Mouse (Mus musculus) heart, embryonic 11.5 days (tissue): ENCODE measurements around the gene Mdga1. TPM values are rescaled to one million over a fixed set of nuclear protein-coding genes. Genes with fewer than 3 reads are reported as not detected.

Experiments
- ATAC-seq: fragments of 200-750 bp; cut with Nextera tagmentation; replicated peaks from 2 replicates; pipeline ENCODE4 v1.8.0; 2017; ENCODE audit warnings: moderate library complexity; ENCODE audit not compliant: insufficient number of reproducible peaks, low FRiP score, low TSS enrichment
- H3K27ac ChIP-seq: fragments of 300-500 bp; sonication (generic); 2 replicates; pipeline ENCODE4 v1.5.1; 2014; ENCODE audit warnings: mild to moderate bottlenecking, low read depth, low read length
- H3K27me3 ChIP-seq: fragments of 300-500 bp; sonication (generic); 2 replicates; pipeline ENCODE4 v1.6.1; 2014; ENCODE audit warnings: mild to moderate bottlenecking, low read length, mixed read lengths; ENCODE audit not compliant: control insufficient read depth, insufficient read depth
- H3K36me3 ChIP-seq: fragments of 300-500 bp; sonication (generic); 2 replicates; pipeline ENCODE4 v1.6.1; 2014; ENCODE audit warnings: mild to moderate bottlenecking, low read length, moderate library complexity, mixed read lengths; ENCODE audit not compliant: control insufficient read depth, insufficient read depth
- H3K4me1 ChIP-seq: fragments of 300-500 bp; sonication (generic); 2 replicates; pipeline ENCODE4 v1.6.1; 2014; ENCODE audit warnings: low read length; ENCODE audit not compliant: control insufficient read depth, insufficient read depth
- H3K4me2 ChIP-seq: fragments of 300-500 bp; sonication (generic); 2 replicates; pipeline ENCODE4 v1.6.1; 2014; ENCODE audit warnings: mild to moderate bottlenecking, moderate library complexity
- H3K4me3 ChIP-seq: fragments of 300-500 bp; sonication (generic); 2 replicates; pipeline ENCODE4 v1.5.1; 2014; ENCODE audit warnings: low read depth, low read length
- H3K9ac ChIP-seq: fragments of 300-500 bp; sonication (generic); 2 replicates; pipeline ENCODE4 v1.6.1; 2014; ENCODE audit warnings: mild to moderate bottlenecking, low read depth, low read length, moderate library complexity
- H3K9me3 ChIP-seq: fragments of 300-500 bp; sonication (generic); replicated peaks from 2 replicates; pipeline ENCODE4 v1.6.1; 2016; ENCODE audit warnings: low read length; ENCODE audit not compliant: control insufficient read depth
- WGBS: fragments of 180-500 bp; shearing (Covaris S2); extraction: QIAGEN DNeasy Blood & Tissue Kit; methylation state at CpG from one replicate; pipeline ENCODE4 v1.1.7; 2014; ENCODE audit not compliant: insufficient replicate concordance; 5-methylcytosine and 5-hydroxymethylcytosine counted together
- polyA plus RNA-seq: library from polyadenylated mRNA; unstranded; fragments of >200 nt; fragmentation: Nextera tagmentation; extraction: Ambion mirVana; gene quantifications from 2 replicates; pipeline ENCODE4 v1.2.1, GENCODE M21; 2014

Gene Mdga1
- polyA plus RNA-seq, 1 experiment from 2014 or later, result 1.7 TPM

DNA sequence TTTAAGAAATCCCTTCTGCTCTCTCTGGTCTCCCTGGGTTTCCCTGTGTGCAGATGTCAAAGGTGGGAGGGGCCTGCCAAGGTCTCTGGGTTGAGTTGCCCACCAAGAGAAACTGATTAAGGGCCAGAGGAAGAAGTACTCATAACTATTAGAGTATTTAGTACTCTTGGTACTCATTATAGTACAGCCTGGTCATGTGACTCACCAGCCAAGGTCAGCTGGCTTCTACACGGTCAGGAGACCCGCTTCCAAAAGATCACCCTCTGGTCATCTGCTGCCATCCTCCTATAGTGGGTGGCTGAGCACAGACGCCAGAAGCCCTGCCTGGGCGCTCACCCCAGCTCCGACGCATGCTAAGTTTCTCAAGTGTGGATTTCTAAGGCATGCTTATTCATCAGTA lies 124.9 kb downstream of the Mdga1 start:
- H3K4me1 ChIP-seq, result peaks cover 2% of the 10 kb centered on the region; the same call in 1 of the 2 replicates
- H3K9me3 ChIP-seq, result no peaks in the 10 kb centered on the region
- H3K4me2 ChIP-seq, result no peak overlapping the region
- H3K4me3 ChIP-seq, result no peak overlapping the region
- no peak for ATAC-seq
- 78% methylated on average over 6 of the region's 6 CpGs for WGBS
- H3K27me3 ChIP-seq, result 0 out of 2 replicates have a peak, but pooled peaks cover 7% of the 10 kb centered on the region
- H3K36me3 ChIP-seq, result no peaks in the 10 kb centered on the region
- H3K27ac ChIP-seq, result no peak overlapping the region
- no peak overlapping the region for H3K9ac ChIP-seq

DNA sequence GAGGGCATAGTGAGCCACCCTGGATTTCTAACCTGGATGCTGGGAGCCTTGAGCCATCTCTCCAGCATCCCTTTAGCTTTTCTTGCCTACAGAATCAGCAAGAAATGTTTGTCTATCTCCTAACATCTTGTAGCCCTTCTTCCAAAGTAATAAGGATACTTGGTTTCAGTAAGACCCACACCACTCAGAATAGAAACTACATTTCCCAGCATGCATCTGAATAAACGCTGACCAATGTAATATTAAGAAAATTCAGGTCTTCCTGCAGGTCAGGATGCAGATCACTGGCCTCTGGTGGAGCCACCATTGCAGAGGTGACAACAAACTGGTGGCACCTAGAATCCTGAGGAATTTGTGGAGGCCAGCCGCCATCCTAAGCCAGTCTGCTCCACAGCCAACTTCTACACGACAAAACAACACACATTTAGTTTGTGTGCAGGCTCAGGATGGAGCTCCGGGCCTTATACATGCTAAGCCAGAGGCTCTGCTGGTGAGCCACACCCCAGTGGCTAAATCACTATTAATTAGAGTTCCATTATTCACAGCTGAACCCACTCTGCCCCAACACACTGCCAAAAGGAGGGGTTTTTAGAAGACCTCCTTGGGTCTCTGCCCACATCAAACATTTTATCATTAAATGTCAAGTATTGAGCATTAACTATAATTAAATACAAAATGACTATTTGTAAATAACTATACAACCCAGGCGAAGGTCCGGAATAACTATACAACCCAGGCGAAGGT lies 126.3 kb downstream of the Mdga1 start:
- Histone ChIP-seq H3K27me3 (0 out of 2 replicates have a peak, but pooled peaks cover 7% of the 10 kb centered on the region), H3K4me1 (peaks cover 2% of the 10 kb centered on the region; the same call in 1 of the 2 replicates), H3K4me3 (no peak overlapping the region), H3K27ac (no peak overlapping the region), H3K36me3 (no peaks in the 10 kb centered on the region), H3K4me2 (no peak overlapping the region), H3K9me3 (no peaks in the 10 kb centered on the region), H3K9ac (no peak overlapping the region)
- WGBS, result 84% methylated on average over 7 of the region's 7 CpGs
- ATAC-seq, result no peak

DNA sequence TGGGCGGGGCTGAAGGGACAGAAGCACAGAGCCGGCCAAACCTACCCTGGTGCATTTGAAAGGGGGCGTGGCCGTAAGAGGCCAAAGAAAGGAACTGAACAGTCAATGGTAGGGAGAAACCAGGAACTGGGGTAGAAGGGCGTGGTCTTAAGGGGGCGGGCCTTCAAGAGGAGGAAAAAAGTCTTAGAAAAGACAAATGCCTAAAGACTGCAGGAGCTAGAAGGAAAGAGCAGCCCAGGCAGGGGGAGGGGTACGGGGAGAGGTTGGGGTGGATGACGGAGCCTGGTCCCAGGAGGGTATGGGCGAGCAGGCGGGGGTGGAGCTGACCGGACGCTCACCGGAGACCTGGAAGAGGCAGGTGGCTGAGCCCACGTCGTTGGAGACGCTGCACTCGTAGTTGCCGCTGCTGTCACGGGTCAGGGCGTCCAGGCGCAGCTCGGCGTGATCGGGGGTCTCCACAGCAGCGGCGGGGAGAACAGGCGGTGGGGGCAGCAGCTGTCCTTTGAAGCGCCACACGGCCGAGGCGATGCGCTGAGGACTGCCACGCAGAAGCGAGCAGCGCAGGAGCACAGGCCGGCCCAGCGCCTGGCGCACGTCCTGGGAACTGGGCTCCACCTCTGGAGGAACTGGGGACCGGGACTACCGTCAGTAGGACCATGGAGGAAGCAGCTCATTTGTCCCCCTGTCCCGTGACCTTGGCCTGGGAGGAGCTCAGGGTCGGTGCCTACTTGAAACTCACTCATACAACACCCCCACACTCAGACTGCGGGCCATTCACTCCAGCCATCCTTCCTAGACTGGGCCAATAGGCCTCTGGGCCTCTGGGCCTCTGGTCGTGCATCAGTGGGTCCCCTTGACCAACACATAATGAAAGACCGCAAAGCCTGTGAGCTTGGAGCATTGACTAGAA lies 127.9 kb downstream of the Mdga1 start:
- Histone ChIP-seq H3K4me3 (peak overlapping the region; percentile 55), H3K27me3 (0 out of 2 replicates have a peak, but pooled peaks cover 7% of the 10 kb centered on the region), H3K9me3 (no peaks in the 10 kb centered on the region), H3K9ac (peak overlapping the region; percentile 69), H3K4me1 (peaks cover 10% of the 10 kb centered on the region), H3K27ac (no peak overlapping the region), H3K4me2 (peak overlapping the region; percentile 92), H3K36me3 (no peaks in the 10 kb centered on the region)
- WGBS, result 5% methylated on average over 46 of the region's 46 CpGs
- peak; percentile 56 for ATAC-seq

DNA sequence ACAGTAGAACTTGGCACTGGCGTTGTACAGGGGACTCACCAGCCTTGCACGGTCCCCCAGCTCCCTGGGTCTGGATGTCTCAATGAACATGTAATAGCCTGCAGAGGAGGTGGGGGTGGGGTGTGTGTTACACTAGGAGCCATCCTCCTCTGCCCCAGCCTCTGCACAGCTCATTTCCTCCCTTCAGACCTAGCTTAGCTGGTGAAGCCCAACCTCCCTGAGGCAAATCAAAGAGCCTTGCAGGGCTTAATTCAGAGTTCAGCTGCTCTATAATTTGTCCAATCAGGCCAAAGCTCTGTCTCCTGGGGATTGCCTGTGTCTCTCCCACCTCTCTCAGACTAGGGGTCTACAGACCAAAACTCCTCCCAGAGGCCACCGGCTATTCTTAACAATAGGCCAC lies 131.9 kb downstream of the Mdga1 start:
- ATAC-seq, result no peak
- H3K27me3 ChIP-seq, result 0 out of 2 replicates have a peak, but pooled peaks cover 7% of the 10 kb centered on the region
- no peaks in the 10 kb centered on the region for H3K9me3 ChIP-seq
- H3K4me2 ChIP-seq, result no peak overlapping the region
- H3K36me3 ChIP-seq, result no peaks in the 10 kb centered on the region
- no peak overlapping the region for H3K27ac ChIP-seq
- H3K9ac ChIP-seq, result no peak overlapping the region
- 39% methylated on average over 3 of the region's 3 CpGs for WGBS
- H3K4me3 ChIP-seq, result no peak overlapping the region
- peaks cover 8% of the 10 kb centered on the region for H3K4me1 ChIP-seq

DNA sequence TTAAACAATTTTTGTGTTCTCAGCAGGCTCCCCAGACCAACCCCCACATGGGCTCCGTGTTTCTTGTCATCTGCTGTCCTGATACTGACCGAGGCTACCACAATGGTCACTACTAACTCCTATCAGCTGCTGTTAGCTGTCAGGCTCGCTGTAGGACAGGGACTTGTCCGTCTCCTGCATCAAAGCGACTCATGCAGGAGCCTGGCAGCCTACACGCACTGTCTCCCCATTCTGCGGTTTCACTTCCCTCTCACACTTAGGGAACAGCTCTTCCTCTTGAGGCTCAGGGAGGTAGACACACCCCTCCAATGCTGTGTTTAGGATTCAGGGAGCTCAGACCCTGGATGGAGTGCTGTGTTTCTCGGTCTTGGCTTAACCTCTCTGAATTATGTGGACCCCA lies 132.4 kb downstream of the Mdga1 start:
- Histone ChIP-seq H3K4me3 (no peak overlapping the region), H3K27ac (no peak overlapping the region), H3K4me2 (no peak overlapping the region), H3K9ac (no peak overlapping the region), H3K27me3 (0 out of 2 replicates have a peak, but pooled peaks cover under 1% of the 10 kb centered on the region), H3K4me1 (peaks cover 8% of the 10 kb centered on the region), H3K9me3 (no peaks in the 10 kb centered on the region), H3K36me3 (no peaks in the 10 kb centered on the region)
- no peak for ATAC-seq
- 33% methylated on average over 8 of the region's 8 CpGs for WGBS

DNA sequence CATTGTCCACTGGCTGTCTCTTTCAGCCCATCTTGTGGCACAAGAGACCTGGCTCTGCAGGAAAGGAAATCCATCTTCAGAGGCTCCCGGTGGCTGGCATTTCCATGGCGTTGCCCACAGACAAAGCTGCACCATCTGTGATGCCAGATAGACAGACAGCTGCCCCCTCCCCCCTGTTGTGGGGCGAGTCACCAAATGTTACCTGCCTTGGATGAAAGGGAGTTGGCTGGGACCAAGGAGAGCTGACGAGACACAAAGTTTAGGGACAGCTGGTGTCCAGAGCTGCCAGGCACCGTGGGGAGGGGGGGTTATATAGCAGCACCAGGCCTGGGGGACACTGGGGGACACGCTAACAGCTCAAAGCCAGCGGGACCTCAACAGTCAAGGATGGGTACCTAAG lies 135.1 kb downstream of the Mdga1 start:
- H3K9ac ChIP-seq, result no peak overlapping the region
- H3K4me3 ChIP-seq, result no peak overlapping the region
- no peak for ATAC-seq
- no peak overlapping the region for H3K4me2 ChIP-seq
- no peak overlapping the region for H3K27ac ChIP-seq
- WGBS, result 70% methylated on average over 7 of the region's 7 CpGs
- peaks cover 8% of the 10 kb centered on the region for H3K4me1 ChIP-seq
- no peaks in the 10 kb centered on the region for H3K9me3 ChIP-seq
- no peaks in the 10 kb centered on the region for H3K27me3 ChIP-seq
- H3K36me3 ChIP-seq, result no peaks in the 10 kb centered on the region

DNA sequence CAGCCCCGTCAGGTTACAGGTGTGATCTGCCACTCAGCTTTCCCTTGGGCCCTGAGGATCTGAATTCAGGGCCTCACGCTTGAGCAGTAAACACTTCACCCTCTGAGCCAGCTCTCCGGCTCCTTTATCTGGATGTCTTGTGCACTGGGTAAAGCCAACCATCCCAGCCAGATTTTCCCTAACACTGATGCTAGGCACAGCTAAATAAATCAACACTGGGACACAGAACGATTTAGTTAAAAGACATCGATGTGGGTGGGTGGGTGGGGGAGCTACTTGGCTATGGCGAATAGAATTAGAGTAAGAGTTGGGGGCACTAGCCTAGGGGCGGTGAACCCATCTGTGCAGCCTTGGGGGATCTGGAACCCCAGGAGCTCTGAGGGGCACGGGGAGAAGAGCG lies 135.6 kb downstream of the Mdga1 start:
- 80% methylated on average over 9 of the region's 9 CpGs for WGBS
- Histone ChIP-seq H3K9ac (no peak overlapping the region), H3K9me3 (no peaks in the 10 kb centered on the region), H3K27ac (no peak overlapping the region), H3K4me3 (no peak overlapping the region), H3K4me2 (no peak overlapping the region), H3K27me3 (no peaks in the 10 kb centered on the region), H3K36me3 (no peaks in the 10 kb centered on the region), H3K4me1 (peaks cover 8% of the 10 kb centered on the region)
- ATAC-seq, result no peak

DNA sequence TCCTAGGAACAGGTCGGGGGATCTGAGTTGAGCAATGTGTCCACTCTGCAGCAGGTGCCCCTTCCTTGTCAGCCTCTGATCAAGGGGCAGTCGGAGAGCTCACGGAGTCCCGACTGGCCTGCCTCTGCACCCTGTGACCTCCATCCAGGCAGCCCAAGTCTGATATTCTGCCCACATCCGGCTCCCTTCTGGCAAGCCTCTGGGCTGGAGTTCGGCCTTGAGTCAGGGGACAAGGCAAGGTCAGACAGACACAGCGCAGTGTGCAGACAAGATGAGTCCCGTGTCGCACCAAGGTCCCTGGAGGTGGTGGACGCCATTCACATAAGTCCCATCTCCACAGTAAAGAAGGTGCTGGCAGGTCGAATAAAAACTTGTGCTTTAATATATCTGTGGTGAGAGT lies 138.2 kb downstream of the Mdga1 start:
- Histone ChIP-seq H3K27me3 (no peaks in the 10 kb centered on the region), H3K4me3 (no peak overlapping the region), H3K9ac (no peak overlapping the region), H3K9me3 (no peaks in the 10 kb centered on the region), H3K4me1 (no peaks in the 10 kb centered on the region), H3K4me2 (no peak overlapping the region), H3K27ac (no peak overlapping the region), H3K36me3 (no peaks in the 10 kb centered on the region)
- WGBS, result 80% methylated on average over 11 of the region's 11 CpGs
- no peak for ATAC-seq
